Mouse (Mus musculus) brown adipose tissue, adult 24 weeks (tissue): ENCODE data around the gene Ceacam1. TPM values are rescaled to one million over a fixed set of nuclear protein-coding genes. Genes with fewer than 3 reads are reported as not detected.
"Not testable (repeated sequence)": the region's sequence is repeated elsewhere in the genome, so short reads cannot be mapped to it uniquely, and the experiment has no call there.

Experiments used
- H3K27ac ChIP-seq: fragments of 200-500 bp; replicated peaks from 2 replicates; pipeline ENCODE4 v1.5.1; 2012; ENCODE audit warnings: low read depth, mild to moderate bottlenecking, low read length
- H3K4me1 ChIP-seq: fragments of 200-500 bp; 2 replicates; pipeline ENCODE4 v1.6.1; 2012; ENCODE audit warnings: low read length, mixed read lengths; ENCODE audit not compliant: control insufficient read depth, insufficient read depth, insufficient read length
- H3K4me3 ChIP-seq: fragments of 200-500 bp; 2 replicates; pipeline ENCODE4 v1.5.1; 2012; ENCODE audit warnings: low read depth, mild to moderate bottlenecking, low read length, moderate library complexity; ENCODE audit not compliant: insufficient read depth
- polyA plus RNA-seq: library from polyadenylated mRNA; stranded (reverse); fragments of >200 nt; gene quantifications from 2 replicates; pipeline ENCODE4 v1.2.4, GENCODE M21; 2012; ENCODE audit not compliant: missing spikeins, insufficient read depth, insufficient read length

Ceacam1 gene
- polyA plus RNA-seq: 4.3 and 8.3 TPM in 2 replicates

DNA sequence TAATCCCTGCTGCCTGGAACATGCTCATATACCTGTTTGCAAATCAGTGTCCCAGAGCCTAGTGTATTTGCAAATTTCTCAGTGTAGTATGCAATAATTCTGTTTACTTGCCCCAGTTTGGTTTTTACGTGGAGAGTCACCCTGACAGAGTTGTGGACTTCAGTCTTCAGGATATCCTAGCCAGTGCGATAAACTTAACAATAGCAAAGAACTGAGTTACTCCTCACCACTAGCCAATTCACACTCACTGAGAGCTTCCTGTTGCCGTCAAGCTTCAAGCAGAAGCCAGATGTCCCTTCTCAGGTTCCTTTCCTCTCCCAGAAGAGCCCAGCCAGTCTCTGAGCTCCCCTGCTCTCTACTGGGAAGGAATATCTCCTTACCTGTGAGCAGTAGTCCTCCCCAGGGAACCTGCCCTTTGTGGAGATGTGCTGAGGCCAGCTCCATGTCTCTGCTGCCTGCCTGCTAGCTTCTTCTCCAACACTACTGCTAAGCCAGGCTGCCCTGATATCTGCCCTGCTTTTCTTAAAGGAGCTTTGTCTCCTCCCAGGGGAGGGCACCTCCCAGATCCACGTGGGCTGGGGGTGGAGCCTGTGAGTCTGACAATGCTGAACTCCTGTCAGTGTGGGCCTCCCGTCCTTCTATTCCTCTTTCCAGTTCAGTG, at the start of gene Ceacam1:
Gene Ceacam1, minus strand, starts transcription at position 513 of the 661 bp plus-strand sequence.
- H3K4me3 ChIP-seq: peak within 1 kb of the TSS; percentile 60
- not testable (repeated sequence) for H3K4me1 ChIP-seq
- H3K27ac ChIP-seq: peak within 1 kb of the TSS; percentile 95

DNA sequence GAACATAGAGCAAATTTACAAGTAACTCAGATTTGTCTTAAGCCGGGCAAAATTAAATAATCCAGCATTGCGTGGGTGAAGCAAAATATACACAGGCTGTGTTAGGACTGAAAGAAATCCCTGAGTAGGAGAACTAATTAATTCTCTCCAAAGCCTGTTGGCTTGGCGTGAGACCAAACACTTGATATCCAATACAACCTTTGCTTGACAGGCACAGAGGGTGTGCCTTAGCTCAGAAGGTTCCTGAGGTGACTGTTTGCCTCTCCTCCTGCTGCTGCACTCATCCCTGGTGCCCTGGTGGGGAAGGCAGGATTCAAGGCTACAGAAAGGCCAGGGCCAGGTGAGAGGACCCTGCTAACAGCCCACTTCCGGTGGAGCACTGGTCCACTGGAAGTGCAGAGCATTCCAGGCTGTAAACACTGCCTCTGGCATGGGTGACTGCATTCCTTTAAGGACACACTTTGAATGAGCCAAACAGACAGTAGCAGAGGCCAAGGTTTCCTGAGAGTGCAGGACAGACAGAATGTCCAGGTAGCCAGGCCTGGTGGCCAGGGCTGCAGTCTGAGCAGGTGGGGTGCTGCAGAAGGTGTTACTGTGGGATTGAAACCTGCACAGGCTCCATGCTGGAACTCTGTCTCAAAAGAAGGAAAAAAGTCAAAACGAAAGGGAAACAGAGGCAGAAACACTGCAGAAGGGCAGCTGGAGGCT, 38.8 kb upstream of the Ceacam1 start:
- H3K4me1 ChIP-seq, H3K4me3 ChIP-seq, H3K27ac ChIP-seq: not testable (repeated sequence)

DNA sequence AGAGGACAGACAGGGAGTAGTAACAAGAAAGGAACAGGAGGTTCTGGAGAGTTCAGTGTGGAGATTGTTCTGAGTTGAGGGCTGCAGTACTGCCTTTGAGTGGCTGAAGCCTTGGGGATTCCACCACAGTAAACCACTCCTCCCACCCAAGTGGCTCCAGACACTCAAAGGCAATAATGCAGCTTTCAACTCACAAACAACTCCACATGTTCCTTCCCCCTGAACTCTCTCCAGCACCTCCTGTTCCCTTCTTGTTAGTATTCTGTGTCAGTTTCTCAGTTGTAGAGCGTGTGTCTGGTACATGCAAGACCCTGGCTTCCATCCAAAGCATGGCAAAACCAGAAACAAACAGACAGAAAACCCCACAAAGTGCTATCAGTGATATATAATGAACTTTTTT, 38.3 kb upstream of the Ceacam1 start:
- H3K4me3 ChIP-seq, H3K4me1 ChIP-seq, H3K27ac ChIP-seq: not testable (repeated sequence)

DNA sequence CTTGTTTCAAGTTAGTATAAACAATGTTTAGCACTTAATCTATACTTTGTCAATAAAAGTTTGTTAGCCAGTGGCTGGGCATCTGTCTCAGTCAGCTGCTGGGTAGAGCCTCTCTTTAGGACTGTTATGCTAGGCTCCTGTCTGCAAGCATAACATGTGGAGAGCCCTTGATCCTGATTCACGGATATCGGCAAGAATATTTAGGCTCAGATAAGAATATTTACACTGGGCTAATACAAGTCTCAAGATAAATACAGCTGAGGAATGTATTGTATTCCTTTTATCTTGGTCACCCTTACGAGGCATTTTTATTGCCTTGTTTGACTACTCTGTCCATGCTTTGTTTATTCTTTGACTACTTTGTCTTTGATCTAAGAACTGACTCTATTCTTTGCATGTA, 32.5 kb upstream of the Ceacam1 start:
- H3K4me1 ChIP-seq: no peaks in the 10 kb centered on the region
- H3K27ac ChIP-seq: no peak overlapping the region
- no peak overlapping the region for H3K4me3 ChIP-seq

DNA sequence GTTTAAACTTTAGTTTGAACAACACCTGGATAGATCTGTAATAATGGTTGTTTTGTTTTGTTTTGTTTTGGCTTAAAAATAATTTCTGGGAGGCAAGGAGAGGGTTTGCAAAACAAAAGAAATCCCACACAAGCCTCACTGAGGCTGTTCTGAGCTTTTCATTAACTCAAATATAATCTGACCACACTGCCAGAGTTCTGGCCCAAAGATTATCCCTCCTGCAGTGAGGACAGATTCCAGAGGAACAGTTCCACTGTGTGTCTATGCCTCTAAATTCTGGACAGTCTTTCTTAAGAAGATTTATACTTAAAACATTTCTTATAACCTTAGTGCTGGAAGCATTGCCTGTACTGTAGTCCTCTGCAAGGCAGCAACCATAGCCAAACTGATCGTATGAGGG, 17.2 kb upstream of the Ceacam1 start:
- no peaks in the 10 kb centered on the region for H3K4me1 ChIP-seq
- H3K4me3 ChIP-seq: no peak overlapping the region
- no peak overlapping the region for H3K27ac ChIP-seq

DNA sequence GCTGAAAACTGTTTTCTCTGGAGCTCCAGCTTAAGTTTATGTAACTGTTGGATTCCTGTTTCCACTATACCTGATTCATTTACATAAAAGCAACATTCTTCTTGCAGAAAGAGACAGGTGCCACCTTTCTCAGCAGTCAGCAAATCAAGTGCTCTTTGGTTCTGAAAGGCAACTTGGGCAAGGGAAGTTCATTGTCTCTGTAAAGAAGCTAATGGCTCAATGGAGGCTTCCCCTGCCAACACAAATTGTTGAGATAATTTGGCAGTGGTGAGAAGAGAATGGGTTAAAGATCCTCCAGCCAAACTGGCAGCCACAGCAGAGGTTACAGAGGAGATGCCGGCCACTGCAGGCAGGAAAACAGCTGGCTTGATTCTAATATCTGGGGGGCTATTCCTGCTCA, 13.3 kb upstream of the Ceacam1 start:
- not testable (repeated sequence) for H3K4me1 ChIP-seq, H3K4me3 ChIP-seq, H3K27ac ChIP-seq

DNA sequence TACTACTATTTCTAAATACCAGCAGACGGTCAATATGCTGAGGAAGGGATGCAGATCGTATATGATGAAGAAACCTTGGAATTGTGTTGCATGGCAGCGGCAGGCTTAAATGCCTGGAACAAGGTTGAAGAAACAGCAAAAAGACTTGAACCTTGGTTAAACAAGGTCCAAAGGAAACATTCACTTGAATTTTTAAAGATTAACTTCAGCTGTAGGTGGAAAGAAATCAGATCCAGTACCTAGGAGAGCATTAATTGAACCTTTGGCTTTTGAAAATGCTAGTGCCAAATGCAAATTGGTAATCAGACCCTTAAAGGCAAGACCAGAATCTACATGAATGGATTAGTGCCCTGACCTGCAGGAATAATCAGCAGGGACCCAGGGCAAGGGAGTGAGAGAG, 12.0 kb upstream of the Ceacam1 start:
- H3K4me3 ChIP-seq, H3K4me1 ChIP-seq, H3K27ac ChIP-seq: not testable (repeated sequence)

DNA sequence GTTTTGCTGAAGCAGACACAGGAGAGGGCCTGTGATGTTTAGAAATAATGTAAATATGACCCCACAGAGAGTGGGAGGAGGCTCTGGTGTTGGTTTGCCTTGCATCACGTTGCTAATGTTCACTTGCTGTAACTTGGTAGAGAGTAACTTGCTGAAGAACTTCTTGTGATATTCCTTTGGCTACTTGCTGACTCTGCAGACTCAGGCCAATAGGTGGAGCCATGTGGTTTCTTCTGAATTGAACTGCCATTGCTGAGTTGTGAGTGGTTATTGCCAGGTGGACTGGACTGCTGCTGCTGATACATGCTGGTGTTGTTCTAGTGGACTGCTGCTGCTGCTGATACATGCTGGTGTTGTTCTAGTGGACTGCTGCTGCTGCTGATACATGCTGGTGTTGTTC, 8.8 kb upstream of the Ceacam1 start:
- H3K4me1 ChIP-seq: no peaks in the 10 kb centered on the region
- H3K4me3 ChIP-seq: no peak overlapping the region
- H3K27ac ChIP-seq: no peak overlapping the region

DNA sequence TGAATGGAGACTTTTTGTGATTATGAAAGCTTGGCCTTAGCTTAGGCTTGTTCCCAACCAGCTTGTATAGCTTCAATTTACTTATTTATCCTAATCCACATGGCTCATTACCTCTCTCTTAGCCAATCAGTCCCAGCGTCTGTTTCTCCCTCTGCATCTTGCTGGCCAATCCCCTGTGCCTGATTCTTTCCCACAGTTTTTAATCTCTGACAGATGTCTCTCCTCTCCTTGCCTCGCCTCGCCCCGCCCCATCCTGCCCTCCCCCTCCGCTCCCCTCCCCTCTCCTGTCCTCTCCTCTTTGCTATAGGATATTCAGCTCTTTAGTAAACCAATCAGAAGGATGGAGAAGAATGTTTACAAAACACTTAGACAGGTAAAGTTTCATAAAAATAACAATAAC, 7.7 kb upstream of the Ceacam1 start:
- Histone ChIP-seq H3K4me1 (no peaks in the 10 kb centered on the region), H3K4me3 (no peak overlapping the region), H3K27ac (no peak overlapping the region)

DNA sequence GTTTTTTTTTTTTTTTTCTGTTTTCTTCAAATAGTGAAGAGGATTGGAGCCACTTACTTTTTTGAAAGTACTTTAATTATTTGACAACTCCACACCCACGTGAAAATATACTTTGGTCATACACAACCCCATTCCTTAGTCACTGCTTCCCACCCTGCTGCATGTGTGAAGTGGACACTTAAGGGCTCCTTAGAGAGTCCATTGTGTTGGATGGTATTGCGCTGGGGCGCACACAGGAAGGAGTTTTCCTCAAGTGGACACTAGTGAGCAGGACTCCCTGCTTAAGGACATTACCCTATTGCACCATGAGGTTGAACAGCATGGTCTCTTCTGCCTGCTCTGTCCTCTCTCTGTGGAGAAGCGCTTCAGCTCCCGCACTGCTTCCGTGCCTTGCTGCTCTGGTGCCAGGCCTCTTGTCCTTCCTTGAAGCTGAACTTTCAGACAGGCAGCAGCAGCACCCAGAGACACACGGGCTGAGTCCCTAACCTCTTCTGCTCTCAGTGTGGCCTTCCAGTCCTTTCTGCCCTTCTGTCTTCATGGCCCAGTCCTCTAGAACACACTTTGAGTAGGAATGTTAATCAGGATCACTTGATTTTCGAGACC, 5.8 kb upstream of the Ceacam1 start:
- Histone ChIP-seq H3K4me3 (no peak overlapping the region), H3K4me1 (no peaks in the 10 kb centered on the region), H3K27ac (no peak overlapping the region)

DNA sequence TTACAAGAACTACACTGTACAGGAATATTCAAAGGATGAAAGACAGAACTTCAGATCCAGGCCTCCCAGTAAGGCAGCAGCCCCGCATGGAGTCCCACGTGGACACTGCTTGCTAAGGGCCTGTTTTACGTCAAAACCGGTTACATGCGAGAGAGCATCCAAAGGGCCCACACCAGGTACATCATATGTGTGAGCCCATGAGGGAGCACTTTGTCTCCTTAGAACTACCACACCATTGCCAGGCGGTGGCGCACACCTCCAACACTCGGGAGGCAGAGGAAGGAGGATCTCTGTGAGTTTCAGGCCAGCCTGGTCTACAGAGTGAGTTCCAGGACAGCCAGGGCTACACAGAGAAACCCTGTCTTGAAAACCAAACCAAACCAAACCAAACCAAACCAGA, 3.4 kb upstream of the Ceacam1 start:
- not testable (repeated sequence) for H3K4me3 ChIP-seq, H3K4me1 ChIP-seq, H3K27ac ChIP-seq

DNA sequence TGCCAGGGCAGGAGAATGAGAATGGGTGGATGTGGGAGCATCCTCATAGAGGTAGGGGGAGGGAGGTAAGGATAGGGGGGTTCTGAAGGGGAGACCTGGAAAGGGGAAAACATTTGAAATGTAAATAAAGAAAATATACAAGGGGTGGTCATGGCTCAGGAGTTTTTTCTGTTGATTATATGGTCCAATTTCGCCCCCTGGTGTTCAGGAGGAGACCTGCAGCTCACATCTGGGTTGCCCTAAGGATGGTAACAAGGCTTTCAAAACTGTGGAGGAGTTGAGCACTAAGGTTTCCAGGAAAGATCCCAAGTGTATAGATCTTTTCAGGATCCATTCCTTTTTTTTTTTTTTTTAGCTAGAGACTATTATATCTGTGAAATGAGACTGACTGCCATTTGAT, 2.0 kb upstream of the Ceacam1 start:
- no peaks in the 10 kb centered on the region for H3K4me1 ChIP-seq
- H3K4me3 ChIP-seq: no peak overlapping the region
- no peak overlapping the region for H3K27ac ChIP-seq

DNA sequence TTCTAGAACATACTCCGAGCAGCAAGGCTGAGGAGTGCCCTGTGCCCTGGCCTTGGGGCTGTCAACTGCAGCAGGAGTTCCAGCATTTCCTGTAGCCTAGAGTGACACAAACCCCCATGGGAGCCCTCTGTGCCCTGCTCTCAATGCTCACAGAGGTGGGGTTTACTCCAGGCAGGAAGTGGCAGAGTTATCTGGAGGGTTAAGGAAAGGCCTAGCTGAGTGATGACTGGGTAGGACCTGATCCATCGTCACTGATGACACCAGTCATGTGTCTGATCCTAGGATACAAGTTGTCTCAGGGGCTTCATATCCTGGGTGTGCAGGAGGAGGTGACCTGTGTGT, 320 bp upstream of the Ceacam1 start:
- not testable (repeated sequence) for H3K4me1 ChIP-seq
- H3K4me3 ChIP-seq: peak overlapping the region; percentile 60
- H3K27ac ChIP-seq: peak overlapping the region; percentile 95

DNA sequence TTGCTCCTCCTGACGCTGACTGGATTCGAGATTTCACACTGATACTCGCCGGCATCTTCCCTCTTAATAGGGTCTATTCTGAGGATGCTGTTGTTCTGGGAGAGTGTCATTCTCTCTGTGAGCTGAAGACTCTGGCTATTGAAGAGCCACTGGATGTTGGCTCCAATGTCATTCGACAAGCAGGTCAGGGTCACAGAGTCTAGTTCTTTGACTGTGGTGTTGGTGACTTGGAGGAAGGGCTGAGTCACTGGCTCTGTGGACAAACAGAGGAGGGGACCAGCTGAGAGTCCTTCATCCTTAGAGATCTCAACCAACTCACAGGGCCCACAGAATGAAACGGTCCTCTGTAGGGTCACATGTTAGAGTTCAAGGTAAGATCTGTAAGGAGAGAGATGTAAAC, 5.6 kb downstream of the Ceacam1 start:
- not testable (repeated sequence) for H3K4me1 ChIP-seq, H3K4me3 ChIP-seq, H3K27ac ChIP-seq

DNA sequence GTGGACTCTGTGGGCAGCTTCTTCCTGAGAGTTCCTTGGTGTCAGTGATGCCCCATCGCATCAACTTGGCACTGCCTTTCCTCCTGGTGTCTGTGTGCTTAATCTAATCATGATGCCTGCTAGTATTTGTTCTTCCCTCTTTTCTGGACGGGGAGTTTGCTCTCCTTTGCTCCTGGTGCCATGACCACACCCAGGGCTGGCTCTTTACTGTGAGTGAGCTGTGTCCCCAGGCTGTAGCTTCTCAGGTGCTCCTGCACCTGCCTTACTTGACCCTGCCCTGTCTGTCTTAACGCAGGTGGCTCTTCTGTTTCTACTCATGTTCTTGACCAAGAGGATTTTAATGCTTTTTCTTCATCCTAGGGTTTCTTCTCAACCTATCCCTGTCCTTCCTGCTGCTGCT, 11.8 kb downstream of the Ceacam1 start:
- not testable (repeated sequence) for H3K4me3 ChIP-seq, H3K27ac ChIP-seq, H3K4me1 ChIP-seq

DNA sequence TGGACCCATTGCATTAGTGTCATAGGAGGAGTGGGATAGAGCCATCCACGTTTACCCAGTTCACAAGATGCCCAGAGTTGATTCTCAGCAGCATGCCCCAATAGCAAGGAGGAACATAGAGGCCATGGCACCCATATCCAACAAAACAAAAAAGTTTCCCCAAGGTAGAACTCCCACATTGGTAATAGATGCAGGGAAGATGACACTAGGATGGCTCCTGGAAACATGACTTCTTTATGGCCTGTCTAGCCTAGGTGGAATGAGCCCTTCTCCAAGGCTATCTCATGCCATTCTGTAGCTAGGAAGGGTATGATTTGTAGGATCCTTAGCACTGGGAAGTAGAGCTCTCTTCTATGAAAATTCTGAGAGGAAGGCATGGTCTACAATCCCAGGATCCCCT, 12.4 kb downstream of the Ceacam1 start:
- Histone ChIP-seq H3K4me1 (no peaks in the 10 kb centered on the region), H3K4me3 (no peak overlapping the region), H3K27ac (no peak overlapping the region)
